ENCODE assay signal across 8 mouse cellular contexts in the genomic region with DNA sequence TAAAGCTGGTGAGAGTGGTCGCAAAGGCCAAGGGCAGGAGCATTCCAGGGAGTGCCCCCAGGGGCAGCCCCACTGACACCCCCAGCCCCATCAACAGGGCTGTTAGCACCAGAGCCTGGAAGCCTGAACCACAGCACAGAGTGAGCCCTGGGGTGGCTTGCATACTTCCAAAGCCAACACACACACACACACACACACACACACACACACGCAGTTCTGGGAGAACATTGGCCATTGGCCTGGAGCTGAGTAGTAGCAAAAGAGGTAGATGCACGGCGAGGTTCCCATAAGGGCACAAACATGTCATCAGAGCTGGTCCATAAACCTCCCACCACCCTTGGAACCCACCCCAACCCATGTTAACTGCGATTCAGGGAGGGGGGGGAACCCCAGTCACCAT. TPM values are rescaled to one million over a fixed set of nuclear protein-coding genes. Genes with fewer than 3 reads are reported as not detected.
DNase-seq lines count a peak whose midpoint lies in the region; ATAC-seq and TF ChIP-seq lines count a peak whose summit lies in the region.

No protein-coding gene starts in this region.

- TF ChIP-seq EP300 in heart, postnatal 0 days (IDR thresholded peaks at IDR 0.05; ENCODE audit: low read depth): no peak

- peaks cover 32% of the 10 kb centered on the region for H3K36me3 ChIP-seq in heart, postnatal 0 days (replicated peaks; ENCODE audit: control insufficient read depth, insufficient read depth, low read length)
- H3K36me3 ChIP-seq in hindbrain, embryonic 12.5 days: peaks cover 28% of the 10 kb centered on the region
- H3K36me3 ChIP-seq in midbrain, embryonic 11.5 days (ENCODE audit: control insufficient read depth, insufficient read depth, low read length): peaks cover 9% of the 10 kb centered on the region

- 30% methylated on average over 5 of the region's 5 CpGs for whole genome bisulfite sequencing in heart, postnatal 0 days
- 36% methylated on average over 5 of the region's 5 CpGs for WGBS in hindbrain, embryonic 12.5 days
- 39% methylated on average over 5 of the region's 5 CpGs for WGBS in midbrain, embryonic 11.5 days

- no peaks in the 10 kb centered on the region for H3K27me3 ChIP-seq in heart, postnatal 0 days (ENCODE audit: control insufficient read depth, insufficient read depth, low read length)
- no peaks in the 10 kb centered on the region for H3K27me3 ChIP-seq in hindbrain, embryonic 12.5 days
- no peaks in the 10 kb centered on the region for H3K27me3 ChIP-seq in midbrain, embryonic 11.5 days (ENCODE audit: control insufficient read depth, insufficient read depth, low read length)

- ATAC-seq in heart, postnatal 0 days (ENCODE audit: insufficient read depth, low read depth): no peak
- no peak for ATAC-seq in hindbrain, embryonic 12.5 days (ENCODE audit: low FRiP score)
- ATAC-seq in midbrain, embryonic 11.5 days (ENCODE audit: low FRiP score): peak; percentile 0; the same call in 1 of the 2 replicates

- no peak overlapping the region for H3K27ac ChIP-seq in heart, postnatal 0 days (ENCODE audit: low read depth)
- peak overlapping the region; percentile 93 for H3K27ac ChIP-seq in hindbrain, embryonic 12.5 days
- peak overlapping the region; percentile 72; the same call in 1 of the 2 replicates for H3K27ac ChIP-seq in midbrain, embryonic 11.5 days (ENCODE audit: low read depth, low read length)

- H3K4me2 ChIP-seq in heart, postnatal 0 days (ENCODE audit: low read depth, low read length): peak overlapping the region; percentile 93
- H3K4me2 ChIP-seq in hindbrain, embryonic 12.5 days (replicated peaks): peak overlapping the region; percentile 96
- peak overlapping the region; percentile 96 for H3K4me2 ChIP-seq in midbrain, embryonic 11.5 days

- H3K4me1 ChIP-seq in heart, postnatal 0 days (ENCODE audit: control insufficient read depth, insufficient read depth): peaks cover 26% of the 10 kb centered on the region
- peaks cover 48% of the 10 kb centered on the region for H3K4me1 ChIP-seq in hindbrain, embryonic 12.5 days
- peaks cover 28% of the 10 kb centered on the region for H3K4me1 ChIP-seq in midbrain, embryonic 11.5 days (ENCODE audit: control insufficient read depth, insufficient read depth, low read length)

- H3K9me3 ChIP-seq in heart, postnatal 0 days (replicated peaks; ENCODE audit: control insufficient read depth, low read length): no peaks in the 10 kb centered on the region
- H3K9me3 ChIP-seq in hindbrain, embryonic 12.5 days (replicated peaks): no peaks in the 10 kb centered on the region
- no peaks in the 10 kb centered on the region for H3K9me3 ChIP-seq in midbrain, embryonic 11.5 days (ENCODE audit: control insufficient read depth, low read length)

- TF ChIP-seq CTCF in heart, postnatal 0 days (IDR thresholded peaks at IDR 0.05; ENCODE audit: low read depth): no peak

- peak overlapping the region; percentile 49; the same call in 1 of the 2 replicates for H3K4me3 ChIP-seq in heart, postnatal 0 days (ENCODE audit: low read depth, low read length)
- H3K4me3 ChIP-seq in hindbrain, embryonic 12.5 days: peak overlapping the region; percentile 51
- peak overlapping the region; percentile 53 for H3K4me3 ChIP-seq in midbrain, embryonic 11.5 days (ENCODE audit: low read depth, low read length)

- intact Hi-C loops in heart, postnatal 14 days (cut with DNase I): loop anchor here (10.0 kb wide), 1 partner anchor 268 kb away; a partner anchor contains a TSS

- no peak for DNase-seq in heart, postnatal 0 days (ENCODE audit: low spot score)
- no peak for DNase-seq in heart, postnatal 14 days
- DNase-seq in NIH3T3 (ENCODE audit: low read depth): peak; percentile 58
- no peak for DNase-seq in midbrain, embryonic 11.5 days (ENCODE audit: low spot score, missing footprints)
- DNase-seq in adrenal gland, adult 18-20 months (ENCODE audit: low spot score in 2 of 2): no peak
- DNase-seq in layer of hippocampus, adult 9-10 months (ENCODE audit: low spot score): no peak
- no peak for DNase-seq in lung, postnatal 25 days (ENCODE audit: low spot score)

- H3K9ac ChIP-seq in heart, postnatal 0 days (replicated peaks; ENCODE audit: low read depth, low read length): no peak overlapping the region
- H3K9ac ChIP-seq in hindbrain, embryonic 12.5 days: peak overlapping the region; percentile 78
- peak overlapping the region; percentile 77 for H3K9ac ChIP-seq in midbrain, embryonic 11.5 days (ENCODE audit: low read length)

RNA-seq across cellular contexts. Expression of a gene that starts 1.6 kb away (rescaled TPM):
- 13.1 and 14.4 TPM in 2 replicates for total RNA-seq in heart, postnatal 0 days (2014; rRNA removed; ENCODE audit: low replicate concordance)
- polyA plus RNA-seq in heart, postnatal 0 days (2015; fragmentation: Nextera tagmentation; extraction: Ambion mirVana): 3.2 and 3.3 TPM in 2 replicates
- total RNA-seq in heart, postnatal 14 days (2021): 1 to 10 TPM; 2.9 to 5.5 TPM
- 38.0 and 40.3 TPM in 2 replicates for polyA plus RNA-seq in hindbrain, embryonic 12.5 days (2016; fragmentation: Nextera tagmentation; extraction: Ambion mirVana)
- 35.7 and 39.6 TPM in 2 replicates for polyA plus RNA-seq in midbrain, embryonic 11.5 days (2014; fragmentation: Nextera tagmentation; extraction: Ambion mirVana)
- total RNA-seq in adrenal gland, adult 18-20 months (2021): 10 to 100 TPM; 19.7 to 36.7 TPM

RNA-seq across cellular contexts. Expression of a gene that starts 5.6 kb away (rescaled TPM):
- 46.7 and 58.4 TPM in 2 replicates for total RNA-seq in heart, postnatal 0 days (2014; rRNA removed; ENCODE audit: low replicate concordance)
- polyA plus RNA-seq in heart, postnatal 0 days (2015; fragmentation: Nextera tagmentation; extraction: Ambion mirVana): 21.4 and 22.7 TPM in 2 replicates
- total RNA-seq in heart, postnatal 14 days (2021): 10 to 100 TPM; 11.8 to 12.6 TPM
- 33.6 and 34.4 TPM in 2 replicates for polyA plus RNA-seq in hindbrain, embryonic 12.5 days (2016; fragmentation: Nextera tagmentation; extraction: Ambion mirVana)
- polyA plus RNA-seq in midbrain, embryonic 11.5 days (2014; fragmentation: Nextera tagmentation; extraction: Ambion mirVana): 39.5 and 40.0 TPM in 2 replicates
- 10 to 100 TPM; 29.1 to 32.9 TPM for total RNA-seq in adrenal gland, adult 18-20 months (2021)

RNA-seq across cellular contexts. Expression of a gene that starts 8.9 kb away (rescaled TPM):
- total RNA-seq in heart, postnatal 0 days (2014; rRNA removed; ENCODE audit: low replicate concordance): 562 and 833 TPM in 2 replicates
- polyA plus RNA-seq in heart, postnatal 0 days (2015; fragmentation: Nextera tagmentation; extraction: Ambion mirVana): 484 and 508 TPM in 2 replicates
- 100 to 1,000 TPM; 597 to 635 TPM for total RNA-seq in heart, postnatal 14 days (2021)
- 561 and 621 TPM in 2 replicates for polyA plus RNA-seq in hindbrain, embryonic 12.5 days (2016; fragmentation: Nextera tagmentation; extraction: Ambion mirVana)
- polyA plus RNA-seq in midbrain, embryonic 11.5 days (2014; fragmentation: Nextera tagmentation; extraction: Ambion mirVana): 717 and 781 TPM in 2 replicates
- total RNA-seq in adrenal gland, adult 18-20 months (2021): 1,000 to 10,000 TPM; 1,067 to 1,157 TPM

RNA-seq across cellular contexts. Expression of a gene that starts 9.0 kb away (rescaled TPM):
- total RNA-seq in heart, postnatal 0 days (2014; rRNA removed; ENCODE audit: low replicate concordance): 18.7 and 37.1 TPM in 2 replicates
- polyA plus RNA-seq in heart, postnatal 0 days (2015; fragmentation: Nextera tagmentation; extraction: Ambion mirVana): 49.7 and 53.5 TPM in 2 replicates
- total RNA-seq in heart, postnatal 14 days (2021): 10 to 100 TPM; 37.1 to 37.4 TPM
- polyA plus RNA-seq in hindbrain, embryonic 12.5 days (2016; fragmentation: Nextera tagmentation; extraction: Ambion mirVana): 65.1 and 67.5 TPM in 2 replicates
- 88.0 and 92.5 TPM in 2 replicates for polyA plus RNA-seq in midbrain, embryonic 11.5 days (2014; fragmentation: Nextera tagmentation; extraction: Ambion mirVana)
- 10 to 100 TPM; 53.3 to 59.7 TPM for total RNA-seq in adrenal gland, adult 18-20 months (2021)

RNA-seq across cellular contexts. Expression of a gene that starts 10.5 kb away (rescaled TPM):
- 55.2 and 59.7 TPM in 2 replicates for total RNA-seq in heart, postnatal 0 days (2014; rRNA removed; ENCODE audit: low replicate concordance)
- polyA plus RNA-seq in heart, postnatal 0 days (2015; fragmentation: Nextera tagmentation; extraction: Ambion mirVana): 32.5 and 35.8 TPM in 2 replicates
- total RNA-seq in heart, postnatal 14 days (2021): 10 to 100 TPM; 27.9 to 32.3 TPM
- polyA plus RNA-seq in hindbrain, embryonic 12.5 days (2016; fragmentation: Nextera tagmentation; extraction: Ambion mirVana): 78.8 and 79.7 TPM in 2 replicates
- 37.4 and 48.3 TPM in 2 replicates for polyA plus RNA-seq in midbrain, embryonic 11.5 days (2014; fragmentation: Nextera tagmentation; extraction: Ambion mirVana)
- 10 to 100 TPM; 51.6 to 58.8 TPM for total RNA-seq in adrenal gland, adult 18-20 months (2021)
